Mouse (Mus musculus): ENCODE results near the gene Prlr.

Gene Prlr

GRCm38 (mm10) chr15:10177083-10177482, at the start of gene Prlr:
Prlr (plus strand) TSS chr15:10177238.
- CTCF ChIA-PET = no interaction called here
- POLR2A ChIA-PET = no interaction called here

DNA sequence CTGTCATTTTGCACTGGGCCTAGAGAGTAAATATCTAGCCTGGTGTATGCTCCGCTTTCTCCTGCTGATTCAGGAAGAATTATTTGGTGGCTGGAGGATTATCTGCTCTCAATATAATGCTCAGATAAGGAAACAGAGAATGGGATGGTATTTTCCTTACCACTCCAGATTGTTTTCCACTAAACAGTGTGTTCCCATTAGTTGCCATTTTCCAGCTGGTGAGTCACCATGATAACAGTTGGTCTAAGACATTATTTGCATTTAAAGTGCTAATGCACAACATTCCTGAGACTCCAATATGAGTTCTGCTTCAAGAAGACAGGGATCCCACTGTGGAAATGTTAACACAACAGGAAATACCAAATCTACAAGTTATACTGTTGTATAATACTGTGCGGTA, 43.3 kb upstream of the Prlr start:
- ChIA-PET POLR2A (interaction anchor here in 1 of 4 experiments (1.4 kb wide), 1 partner anchor 12 kb away, joined by 3 read pairs; no protein-coding TSS in a partner anchor), CTCF (no interaction called here)

DNA sequence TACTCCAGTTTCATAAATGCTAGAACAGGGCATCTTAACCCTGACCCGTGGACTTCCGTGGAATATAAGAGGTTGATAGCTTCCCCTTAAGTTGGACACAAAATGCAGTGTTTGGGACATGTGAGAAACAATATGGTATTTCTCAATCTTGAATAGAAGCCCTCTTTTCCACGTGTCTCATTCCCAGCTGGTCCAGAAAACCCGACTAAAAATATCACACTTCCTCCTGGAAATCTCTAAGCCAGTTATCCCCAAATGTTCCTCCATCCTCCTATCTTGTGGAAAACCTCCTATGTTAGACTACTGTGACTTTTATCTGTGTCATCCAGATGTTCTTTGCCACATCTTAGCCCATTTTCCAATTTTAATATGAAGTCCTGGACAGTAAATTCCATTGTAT, 42.1 kb upstream of the Prlr start:
- CTCF ChIA-PET = no interaction called here
- POLR2A ChIA-PET = no interaction called here

DNA sequence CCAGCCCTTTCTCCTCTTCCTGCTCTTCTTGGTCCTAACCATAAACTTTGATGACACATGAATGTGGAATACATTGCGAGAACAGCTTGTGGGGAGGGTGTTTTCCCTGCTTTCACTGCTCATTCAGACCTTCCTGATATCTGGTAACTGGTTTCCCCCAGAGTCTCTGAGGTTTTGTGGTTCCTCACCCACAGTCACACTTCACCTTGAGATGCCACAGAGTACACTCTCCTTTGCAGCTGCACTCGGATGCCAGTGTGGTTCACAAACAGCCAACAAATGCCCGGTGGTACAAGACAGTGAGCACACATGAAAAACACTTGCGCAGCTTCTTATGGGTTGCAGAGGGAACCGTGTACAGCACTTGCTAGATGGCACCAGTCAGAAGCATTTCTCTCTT, 32.5 kb upstream of the Prlr start:
- CTCF ChIA-PET = no interaction called here
- POLR2A ChIA-PET = no interaction called here

DNA sequence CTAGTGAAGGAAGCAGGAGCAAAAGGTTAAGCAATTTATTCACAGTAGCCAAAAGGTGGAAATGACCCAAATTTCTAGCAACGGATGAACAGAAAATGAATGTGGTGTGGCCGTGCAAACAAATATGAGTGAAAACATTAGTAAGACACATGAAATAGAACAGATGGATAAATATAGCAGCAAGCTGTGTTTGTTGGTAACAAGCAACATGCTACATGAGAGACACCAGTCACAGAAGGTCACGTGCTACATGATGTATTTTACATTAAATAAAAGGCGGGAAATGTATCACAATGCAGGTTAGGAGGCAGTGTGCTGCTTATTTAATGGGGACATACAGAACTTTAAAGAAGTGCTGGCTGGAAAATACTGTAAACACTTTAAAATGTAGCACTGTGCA, 28.8 kb upstream of the Prlr start:
- CTCF ChIA-PET = no interaction called here
- POLR2A ChIA-PET = no interaction called here

GRCm38 (mm10) chr15:10160663-10161062, 16.4 kb upstream of the Prlr start:
- ChIA-PET POLR2A (interaction anchor here in 1 of 4 experiments (0.7 kb wide), 1 partner anchor 23 kb away, joined by 6 read pairs; no protein-coding TSS in a partner anchor), CTCF (no interaction called here)

DNA sequence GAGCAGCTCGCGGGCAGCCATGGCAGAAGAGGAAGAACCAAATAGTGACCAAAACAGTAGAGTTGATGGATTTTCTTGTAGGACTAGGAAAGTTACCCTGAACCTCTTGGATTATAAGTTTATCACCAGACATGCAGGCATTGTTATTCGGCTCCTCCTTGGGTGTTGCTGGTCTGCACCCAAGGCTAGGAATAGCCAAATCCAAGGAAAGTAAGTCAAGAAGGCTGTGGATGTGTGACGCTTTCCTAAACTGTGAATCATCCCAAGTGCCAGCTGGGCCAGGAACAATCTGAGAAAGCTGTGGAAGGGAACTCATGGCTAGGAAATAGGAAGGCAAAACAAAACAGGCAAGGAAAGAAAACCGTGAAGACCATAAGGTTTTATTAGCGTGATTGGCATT, 2.0 kb upstream of the Prlr start:
- ChIA-PET POLR2A (no interaction called here), CTCF (no interaction called here)

DNA sequence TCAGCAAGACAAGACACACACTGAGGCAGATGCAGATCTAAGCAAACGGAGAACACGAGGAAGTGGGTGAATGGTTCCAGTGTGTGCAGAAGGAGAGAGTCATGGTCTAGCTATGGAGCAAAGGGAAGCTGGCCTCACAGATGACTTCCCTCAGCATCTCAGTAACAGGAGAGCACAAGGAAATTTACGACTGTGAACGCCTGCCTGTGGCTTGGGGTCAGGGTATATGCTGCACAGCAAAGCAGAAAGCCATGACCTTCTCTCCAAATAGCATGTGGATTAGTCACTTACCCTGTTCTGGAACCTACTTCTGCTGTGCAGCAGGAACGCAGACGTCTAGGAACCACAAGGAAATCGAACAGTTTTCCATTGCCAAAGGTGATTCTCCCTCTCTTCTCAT, 1.4 kb upstream of the Prlr start:
- ChIA-PET POLR2A (no interaction called here), CTCF (no interaction called here)

DNA sequence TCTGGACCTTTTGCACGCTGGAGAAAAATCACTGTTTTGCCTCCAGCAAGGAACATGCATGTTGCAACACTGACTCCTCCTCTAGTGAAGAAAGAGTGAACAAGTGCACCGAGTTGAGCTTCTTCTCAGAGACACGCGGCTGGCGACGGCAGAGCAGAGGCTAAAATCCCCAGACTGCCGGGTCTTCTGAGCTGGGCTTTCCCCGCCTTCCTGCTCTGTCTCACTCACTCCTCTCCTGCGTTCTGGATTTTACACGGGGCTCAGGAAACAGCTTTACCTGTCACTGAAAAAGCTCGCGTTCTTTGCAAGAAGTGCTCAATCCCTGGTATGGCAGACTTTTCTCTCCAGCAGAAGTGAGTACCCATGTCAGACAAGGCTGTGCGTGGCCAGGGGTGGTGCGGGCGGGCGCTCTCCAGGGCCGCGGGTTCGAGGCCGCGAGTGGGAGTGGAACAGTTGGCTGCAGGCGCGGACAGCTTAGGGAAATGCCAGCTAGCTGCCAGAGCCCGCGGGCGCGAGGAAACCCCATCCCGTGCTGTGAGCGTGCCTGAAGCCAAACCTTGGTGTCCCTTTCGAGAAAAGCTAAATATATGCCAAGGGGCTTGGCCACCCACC, 587 bp downstream of the Prlr start:
- ChIA-PET CTCF (no interaction called here), POLR2A (interaction anchor here in 1 of 4 experiments (0.5 to 1.2 kb wide), 2 partner anchors 9 to 296 kb away, joined by 3 read pairs; no protein-coding TSS in a partner anchor)

- ChIA-PET CTCF (interaction anchor here in 1 of 4 experiments (0.6 kb wide), 1 partner anchor 1004 kb away, joined by 4 read pairs; no protein-coding TSS in a partner anchor), POLR2A (interaction anchor here in 1 of 4 experiments (0.5 to 1.2 kb wide), 2 partner anchors 9 to 296 kb away, joined by 3 read pairs; no protein-coding TSS in a partner anchor)
These were observed 1.1 kb downstream of the Prlr start for GRCm38 (mm10) chr15:10178131-10178566.

- POLR2A ChIA-PET = no interaction called here
- CTCF ChIA-PET = no interaction called here
These were observed 3.7 kb downstream of the Prlr start for GRCm38 (mm10) chr15:10180694-10181093.

- POLR2A ChIA-PET = no interaction called here
- CTCF ChIA-PET = no interaction called here
These were observed 15.1 kb downstream of the Prlr start for GRCm38 (mm10) chr15:10192101-10192630.

DNA sequence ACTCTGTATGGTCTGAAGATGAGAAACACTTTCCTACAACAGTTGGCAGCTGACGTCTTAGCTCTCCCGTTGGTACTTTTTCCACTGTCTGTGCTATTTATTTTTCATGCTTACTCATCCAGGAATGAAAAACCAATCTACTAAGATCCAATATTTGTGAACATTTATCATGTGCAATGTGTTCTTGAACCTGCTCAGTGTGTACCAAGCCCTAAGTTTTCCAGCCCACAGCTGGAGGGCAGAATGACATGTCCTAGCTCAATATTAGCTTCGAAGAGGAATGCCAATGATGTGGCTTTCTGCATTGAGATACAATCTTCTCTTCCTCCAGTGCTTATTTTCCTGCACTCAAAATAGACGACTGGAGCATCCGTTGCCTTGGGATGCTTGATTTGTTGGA, 24.0 kb downstream of the Prlr start:
- POLR2A ChIA-PET = no interaction called here
- CTCF ChIA-PET = no interaction called here

DNA sequence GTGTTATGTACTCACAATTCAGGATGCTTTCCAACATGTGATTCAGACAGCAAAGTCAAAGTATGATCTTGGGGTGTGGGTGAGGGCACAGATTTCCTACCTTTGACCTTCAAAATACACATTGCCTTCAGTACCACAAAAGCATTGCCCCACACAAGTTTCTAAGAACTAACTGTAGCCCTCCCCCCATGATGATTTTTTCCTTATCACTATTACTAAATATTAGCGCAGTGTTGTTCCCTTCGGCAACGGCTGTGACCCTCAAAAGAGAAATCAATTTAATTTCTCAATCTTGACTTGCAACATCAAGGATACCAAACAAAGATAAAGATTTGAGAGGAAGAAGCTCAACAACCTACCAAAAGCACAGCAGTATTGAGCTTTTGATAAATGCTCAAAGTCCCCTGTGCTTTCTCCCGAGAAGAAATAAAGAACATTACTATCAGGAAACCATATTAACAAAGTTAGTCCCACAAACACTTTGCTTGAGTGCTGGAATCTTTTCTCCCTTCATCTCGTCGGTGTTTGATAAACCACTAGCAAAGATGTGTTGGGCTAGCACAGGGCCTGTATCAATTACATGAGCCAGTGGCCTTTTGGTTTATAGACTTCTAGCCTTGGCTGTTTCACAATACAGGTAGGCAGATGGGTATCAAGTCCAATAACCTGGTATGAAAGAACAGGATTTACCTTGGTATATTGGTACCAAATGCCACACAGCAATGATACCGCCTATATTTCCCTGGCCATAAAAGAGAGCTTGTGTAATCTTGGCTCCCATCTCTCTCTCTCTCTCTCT, 25.7 kb downstream of the Prlr start:
- CTCF ChIA-PET = no interaction called here
- POLR2A ChIA-PET = no interaction called here

DNA sequence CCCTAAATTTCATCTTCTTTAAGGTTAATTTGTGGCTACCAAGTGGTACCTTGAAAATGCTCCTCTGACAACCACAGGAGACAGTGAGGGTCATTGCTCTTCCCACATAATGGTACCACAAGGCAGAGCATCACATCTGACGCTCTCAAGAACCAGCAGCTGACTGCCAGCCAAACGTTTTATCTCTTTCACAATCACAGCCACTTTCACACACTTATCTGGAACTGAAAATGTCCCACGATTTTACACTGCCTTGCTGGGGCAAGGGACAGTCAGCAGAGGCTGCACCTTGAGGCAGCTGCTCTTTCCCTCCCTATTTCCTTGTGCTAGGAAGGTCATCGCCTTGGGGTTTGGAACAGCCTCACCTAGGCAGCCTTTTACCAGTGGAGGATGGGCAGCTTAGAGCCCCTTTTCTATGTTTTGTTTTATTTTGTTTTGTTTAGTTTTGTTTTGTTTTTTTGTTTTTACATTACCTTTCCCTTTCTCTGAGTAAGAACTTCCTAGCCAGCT, 33.3 kb downstream of the Prlr start:
- CTCF ChIA-PET = no interaction called here
- POLR2A ChIA-PET = no interaction called here

DNA sequence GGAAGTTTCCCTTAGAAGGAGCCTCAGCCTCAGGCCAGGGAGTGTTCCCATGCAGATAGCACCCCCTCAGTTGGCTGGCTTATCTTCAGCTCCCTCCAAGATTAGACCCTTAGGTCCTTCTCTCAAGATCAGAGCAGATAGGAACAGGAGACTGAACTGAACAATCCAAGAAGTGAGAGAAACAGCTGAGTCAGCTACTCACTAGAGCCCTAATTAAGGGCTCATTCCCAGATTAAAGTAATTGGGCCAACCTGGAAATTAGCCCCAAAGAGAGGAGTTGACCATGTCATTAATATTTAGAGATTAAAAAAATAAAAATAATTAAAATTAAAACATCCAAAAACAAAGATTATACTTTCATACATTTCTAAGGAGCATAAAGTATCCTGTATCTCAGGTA, 35.0 kb downstream of the Prlr start:
- ChIA-PET POLR2A (no interaction called here), CTCF (no interaction called here)

DNA sequence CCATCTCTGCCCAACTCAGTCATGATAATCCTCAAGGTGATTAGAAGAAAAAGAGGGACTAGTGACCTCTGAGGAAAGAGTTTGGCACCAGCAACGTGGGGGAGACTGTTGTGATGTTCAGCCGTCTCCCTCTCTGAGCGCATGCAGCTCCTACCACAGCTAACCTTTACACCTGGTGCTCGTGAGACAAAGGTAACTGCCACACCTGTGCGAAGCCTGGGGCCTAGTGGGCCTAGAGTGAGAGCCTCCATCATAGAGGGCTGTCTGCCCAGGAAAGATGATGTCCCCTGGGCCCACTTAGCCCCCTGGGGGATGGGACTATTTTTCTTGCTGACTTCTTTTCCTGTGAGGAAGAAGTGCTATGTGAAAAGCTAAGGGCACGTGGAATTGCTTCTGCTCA, 36.2 kb downstream of the Prlr start:
- ChIA-PET POLR2A (no interaction called here), CTCF (no interaction called here)

DNA sequence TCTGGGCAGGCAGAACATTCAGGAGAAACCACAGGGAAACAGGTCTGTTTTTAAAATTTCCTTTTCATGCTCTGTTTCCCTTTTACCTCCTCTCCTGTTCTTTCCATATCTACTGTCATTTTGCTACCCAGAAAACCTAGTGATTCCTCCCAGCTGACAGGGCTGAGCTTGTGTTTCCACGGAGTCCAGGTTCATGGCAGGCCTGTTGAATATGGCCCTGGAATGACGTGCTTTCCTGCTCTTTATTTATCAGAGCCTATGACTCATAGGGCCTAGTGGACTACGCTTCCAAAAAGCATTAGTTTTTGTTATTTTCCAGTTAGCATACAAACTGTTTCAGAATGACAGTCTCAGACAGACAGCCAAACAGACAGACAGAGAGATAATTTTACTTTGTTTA, 36.7 kb downstream of the Prlr start:
- CTCF ChIA-PET = no interaction called here
- POLR2A ChIA-PET = no interaction called here

DNA sequence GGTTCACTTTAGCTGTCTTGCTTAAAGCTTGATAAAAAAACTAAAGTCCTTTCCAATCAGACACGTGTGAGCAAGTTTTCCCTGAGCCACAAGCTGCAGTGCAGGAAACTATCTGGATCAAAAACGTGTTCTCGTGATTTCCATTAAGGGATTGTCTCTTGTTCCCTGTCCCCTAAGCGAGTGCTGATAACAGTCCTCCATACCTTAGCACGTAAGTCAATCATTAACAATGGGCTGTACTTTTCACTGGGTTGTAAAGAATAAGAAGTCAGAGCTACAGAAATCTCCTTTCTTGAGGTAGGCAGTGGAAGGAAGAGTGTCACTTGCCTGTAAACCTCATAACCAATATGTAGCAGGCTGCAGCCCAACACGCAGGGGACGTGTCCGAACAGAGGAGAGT, 38.7 kb downstream of the Prlr start:
- CTCF ChIA-PET = no interaction called here

GRCm38 (mm10) chr15:10216189-10216588, 39.2 kb downstream of the Prlr start:
- ChIA-PET CTCF (no interaction called here), POLR2A (no interaction called here)

More for the DNA sequence above, 38.7 kb downstream of the Prlr start:
- POLR2A ChIA-PET = no interaction called here

- ChIA-PET POLR2A (no interaction called here), CTCF (no interaction called here)
These were observed 46.6 kb downstream of the Prlr start for GRCm38 (mm10) chr15:10223614-10224155.

Data from embryonic stem cell, embryonic (primary cell).